Mouse (Mus musculus) stomach, postnatal 0 days (tissue): ENCODE results near the gene Tmem80.

Experiments
- CTCF ChIP-seq: IDR thresholded peaks from 2 replicates; pipeline ENCODE4 v1.5.1; 2016; ENCODE audit warnings: antibody characterized with exemption, low read depth, mild to moderate bottlenecking, moderate library complexity
- EP300 ChIP-seq: optimal IDR thresholded peaks from 2 replicates; pipeline ENCODE3; 2016; ENCODE audit warnings: antibody characterized with exemption

GRCm38 (mm10) chr7:141338576-141339131 is 11.1 kb downstream of the Tmem80 start, which contains the start of gene Eps8l2:
- TF ChIP-seq CTCF (peak; percentile 59), EP300 (no peak)
